Mouse (Mus musculus) liver, embryonic 11.5 days (tissue): ENCODE results near the gene Rad51c. TPM values are rescaled to one million over a fixed set of nuclear protein-coding genes. Genes with fewer than 3 reads are reported as not detected.
"Not testable (repeated sequence)": the region's sequence is repeated elsewhere in the genome, so short reads cannot be mapped to it uniquely, and the experiment has no call there.

Experiments used
- ATAC-seq: fragments of 200-750 bp; cut with Nextera tagmentation; replicated peaks from 2 replicates; pipeline ENCODE4 v1.8.0; 2017; ENCODE audit warnings: moderate number of reproducible peaks, mild to moderate bottlenecking, moderate TSS enrichment, moderate library complexity; ENCODE audit not compliant: low FRiP score
- DNase-seq: peaks from one replicate; pipeline ENCODE4 v3.0.0-alpha.2; 2017; ENCODE audit warnings: low spot score
- H3K27ac ChIP-seq: fragments of 300-500 bp; sonication (generic); 2 replicates; pipeline ENCODE4 v1.5.1; 2014; ENCODE audit warnings: mild to moderate bottlenecking, low read depth, low read length, control low read depth
- H3K27me3 ChIP-seq: fragments of 300-500 bp; sonication (generic); replicated peaks from 2 replicates; pipeline ENCODE4 v1.6.1; 2014; ENCODE audit warnings: low read length, mixed read lengths; ENCODE audit not compliant: control insufficient read depth, insufficient read depth
- H3K36me3 ChIP-seq: fragments of 300-500 bp; sonication (generic); 2 replicates; pipeline ENCODE4 v1.6.1; 2014; ENCODE audit warnings: mild to moderate bottlenecking, low read length, moderate library complexity, mixed read lengths; ENCODE audit not compliant: control insufficient read depth, insufficient read depth
- H3K4me1 ChIP-seq: fragments of 300-500 bp; sonication (generic); replicated peaks from 2 replicates; pipeline ENCODE4 v1.6.1; 2014; ENCODE audit warnings: low read length, mixed read lengths; ENCODE audit not compliant: control insufficient read depth, insufficient read depth
- H3K4me2 ChIP-seq: fragments of 300-500 bp; sonication (generic); 2 replicates; pipeline ENCODE4 v1.6.1; 2014; ENCODE audit warnings: mild to moderate bottlenecking, control low read depth, moderate library complexity
- H3K4me3 ChIP-seq: fragments of 300-500 bp; sonication (generic); 2 replicates; pipeline ENCODE4 v1.5.1; 2014; ENCODE audit warnings: low read depth, low read length, control low read depth
- H3K9ac ChIP-seq: fragments of 300-500 bp; sonication (generic); 2 replicates; pipeline ENCODE4 v1.6.1; 2014; ENCODE audit warnings: low read depth, low read length, control low read depth
- H3K9me3 ChIP-seq: fragments of 300-500 bp; sonication (generic); 2 replicates; pipeline ENCODE4 v1.6.1; 2016; ENCODE audit warnings: low read length, inconsistent platforms, mixed read lengths; ENCODE audit not compliant: control insufficient read depth
- WGBS: fragments of 180-500 bp; shearing (Covaris S2); extraction: QIAGEN DNeasy Blood & Tissue Kit; methylation state at CpG from one replicate; pipeline ENCODE4 v1.1.7; 2014; 5-methylcytosine and 5-hydroxymethylcytosine counted together
- polyA plus RNA-seq: library from polyadenylated mRNA; unstranded; fragments of >200 nt; fragmentation: Nextera tagmentation; extraction: Ambion mirVana; gene quantifications from 2 replicates; pipeline ENCODE4 v1.2.1, GENCODE M21; 2014

Gene Rad51c
- polyA plus RNA-seq = 5.0 and 5.5 TPM in 2 replicates

GRCm38 (mm10) chr11:87404876-87405275, at the start of gene Rad51c, which contains the start of gene Tex14:
Gene Rad51c, minus strand, starts transcription at chr11:87404954.
Gene Tex14, plus strand, starts transcription at chr11:87405065.
- H3K27ac ChIP-seq = peak within 1 kb of the TSS; percentile 94
- no peaks in the 10 kb centered on the region for H3K27me3 ChIP-seq
- ATAC-seq (no peak), DNase-seq (no peak)
- 73% methylated on average over 27 of the region's 27 CpGs for WGBS
- peaks cover 4% of the 10 kb centered on the region; the same call in 1 of the 2 replicates for H3K4me1 ChIP-seq
- peak within 1 kb of the TSS; percentile 66 for H3K4me3 ChIP-seq
- no peaks in the 10 kb centered on the region for H3K36me3 ChIP-seq
- H3K9ac ChIP-seq = peak within 1 kb of the TSS; percentile 87
- H3K9me3 ChIP-seq = no peaks in the 10 kb centered on the region
- H3K4me2 ChIP-seq = peak within 1 kb of the TSS; percentile 88

GRCm38 (mm10) chr11:87454035-87454690, 49.4 kb upstream of the Rad51c start:
- Histone ChIP-seq H3K27me3 (no peaks in the 10 kb centered on the region), H3K4me3 (no peak overlapping the region), H3K9me3 (no peaks in the 10 kb centered on the region), H3K4me2 (peak overlapping the region; percentile 29; the same call in 1 of the 2 replicates), H3K27ac (no peak overlapping the region), H3K9ac (peak overlapping the region; percentile 40; the same call in 1 of the 2 replicates), H3K4me1 (peaks cover 11% of the 10 kb centered on the region), H3K36me3 (no peaks in the 10 kb centered on the region)
- no peak for ATAC-seq
- no peak for DNase-seq
- 84% methylated on average over 2 of the region's 2 CpGs for WGBS

GRCm38 (mm10) chr11:87453216-87454034, 48.7 kb upstream of the Rad51c start:
- no peak overlapping the region for H3K27ac ChIP-seq
- WGBS = 18% methylated on average over 13 of the region's 13 CpGs
- H3K4me3 ChIP-seq = no peak overlapping the region
- peak overlapping the region; percentile 40; the same call in 1 of the 2 replicates for H3K9ac ChIP-seq
- H3K27me3 ChIP-seq = no peaks in the 10 kb centered on the region
- no peaks in the 10 kb centered on the region for H3K9me3 ChIP-seq
- no peak for DNase-seq
- H3K4me2 ChIP-seq = peak overlapping the region; percentile 29
- no peak for ATAC-seq
- H3K4me1 ChIP-seq = peaks cover 11% of the 10 kb centered on the region
- H3K36me3 ChIP-seq = no peaks in the 10 kb centered on the region

- peaks cover 14% of the 10 kb centered on the region for H3K4me1 ChIP-seq
- 69% methylated on average over 6 of the region's 8 CpGs for WGBS
- peak overlapping the region; percentile 29; the same call in 1 of the 2 replicates for H3K4me2 ChIP-seq
- not testable (repeated sequence) for H3K9me3 ChIP-seq, DNase-seq, H3K36me3 ChIP-seq, H3K27me3 ChIP-seq, H3K4me3 ChIP-seq, H3K27ac ChIP-seq, ATAC-seq
- peak overlapping the region; percentile 34; the same call in 1 of the 2 replicates for H3K9ac ChIP-seq
These were observed 48.0 kb upstream of the Rad51c start for GRCm38 (mm10) chr11:87452779-87453178.

- not testable (repeated sequence) for H3K36me3 ChIP-seq, ATAC-seq, H3K27ac ChIP-seq, H3K9me3 ChIP-seq, DNase-seq, H3K27me3 ChIP-seq, H3K4me2 ChIP-seq, H3K4me3 ChIP-seq, H3K9ac ChIP-seq
- WGBS = 49% methylated on average over 5 of the region's 5 CpGs
- H3K4me1 ChIP-seq = peaks cover 15% of the 10 kb centered on the region
These were observed 45.1 kb upstream of the Rad51c start for GRCm38 (mm10) chr11:87449847-87450246.

GRCm38 (mm10) chr11:87449200-87449547, 44.4 kb upstream of the Rad51c start:
- 12% methylated on average over 3 of the region's 3 CpGs for WGBS
- Histone ChIP-seq H3K4me2 (no peak overlapping the region), H3K4me3 (no peak overlapping the region), H3K27me3 (no peaks in the 10 kb centered on the region), H3K9ac (no peak overlapping the region), H3K27ac (peak overlapping the region; percentile 30; the same call in 1 of the 2 replicates), H3K9me3 (no peaks in the 10 kb centered on the region), H3K4me1 (peaks cover 19% of the 10 kb centered on the region), H3K36me3 (no peaks in the 10 kb centered on the region)
- DNase-seq (no peak), ATAC-seq (no peak)

- peak; percentile 90 for ATAC-seq
- H3K9ac ChIP-seq, H3K36me3 ChIP-seq, H3K4me2 ChIP-seq, H3K27me3 ChIP-seq, H3K4me3 ChIP-seq, H3K9me3 ChIP-seq: not testable (repeated sequence)
- WGBS = 0% methylated on average over 6 of the region's 32 CpGs
- peaks cover 16% of the 10 kb centered on the region for H3K4me1 ChIP-seq
- H3K27ac ChIP-seq = peak overlapping the region; percentile 30; the same call in 1 of the 2 replicates
- peak; percentile 69 for DNase-seq
These were observed 43.9 kb upstream of the Rad51c start for GRCm38 (mm10) chr11:87448476-87449199.

GRCm38 (mm10) chr11:87448081-87448475, 43.3 kb upstream of the Rad51c start:
- H3K27ac ChIP-seq, H3K27me3 ChIP-seq, H3K9me3 ChIP-seq, H3K36me3 ChIP-seq: not testable (repeated sequence)
- under 1% methylated on average over 30 of the region's 34 CpGs for WGBS
- ATAC-seq (peak; percentile 85), DNase-seq (peak; percentile 65)
- Histone ChIP-seq H3K4me2 (peak overlapping the region; percentile 74), H3K4me1 (peaks cover 11% of the 10 kb centered on the region), H3K9ac (peak overlapping the region; percentile 64; the same call in 1 of the 2 replicates), H3K4me3 (peak overlapping the region; percentile 42)
